Mouse (Mus musculus): ENCODE results near the gene Fam43a. TPM values are rescaled to one million over a fixed set of nuclear protein-coding genes. Genes with fewer than 3 reads are reported as not detected.

The Fam43a gene
- polyA plus RNA-seq, 1 experiment from 2014 or later, result 13.9 TPM

DNA sequence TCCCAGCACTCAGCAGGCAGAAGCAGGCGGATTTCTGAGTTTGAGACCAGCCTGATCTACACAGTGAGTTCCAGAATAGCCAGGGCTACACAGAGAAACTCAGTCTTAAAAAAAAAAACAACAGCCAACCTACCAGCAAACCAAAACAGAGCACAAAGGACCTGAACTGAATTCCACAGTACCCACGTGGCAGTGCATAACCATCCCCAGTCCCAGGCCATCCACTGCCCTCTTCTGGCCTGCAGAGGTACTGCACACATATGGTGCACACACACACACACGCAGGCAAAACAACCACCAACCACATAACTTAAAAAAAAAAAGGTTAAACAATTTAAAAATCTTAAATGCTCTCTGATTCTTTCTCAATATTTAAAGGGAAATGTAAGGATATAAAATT is 42.7 kb downstream of the Fam43a start:
- Histone ChIP-seq H3K4me3 (no peak overlapping the region), H3K9me3 (peaks cover 4% of the 10 kb centered on the region; the same call in 1 of the 2 replicates), H3K36me3 (no peaks in the 10 kb centered on the region), H3K4me1 (peaks cover 3% of the 10 kb centered on the region; the same call in 1 of the 2 replicates), H3K9ac (no peak overlapping the region), H3K27ac (no peak overlapping the region), H3K27me3 (no peaks in the 10 kb centered on the region), H3K4me2 (replicated peaks) (no peak overlapping the region)
- ATAC-seq (ENCODE audit: low FRiP score, low read depth), result no peak
- 82% methylated on average over 3 of the region's 3 CpGs for WGBS

DNA sequence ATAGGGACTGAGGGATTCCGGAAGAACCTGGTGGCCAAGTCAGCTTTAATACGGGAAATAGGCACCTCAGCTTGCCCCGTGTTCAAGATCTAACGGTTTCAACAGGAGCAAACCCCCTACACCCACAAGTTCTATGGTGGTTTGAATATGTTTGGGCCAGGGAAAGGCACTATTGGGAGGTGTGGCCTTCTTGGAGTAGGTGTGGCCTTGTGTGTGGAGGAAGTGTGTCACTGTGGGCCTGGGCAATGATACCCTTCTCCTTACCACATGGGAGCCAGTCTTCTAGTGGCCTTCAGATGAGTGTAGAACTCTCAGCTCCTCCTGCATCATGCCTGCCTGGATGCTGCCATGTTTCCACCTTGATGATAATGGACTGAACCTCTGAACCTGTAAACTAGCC is 45.5 kb downstream of the Fam43a start:
- Histone ChIP-seq H3K27ac (no peak overlapping the region), H3K4me2 (replicated peaks) (no peak overlapping the region), H3K4me3 (no peak overlapping the region), H3K27me3 (no peaks in the 10 kb centered on the region), H3K9ac (no peak overlapping the region), H3K9me3 (peaks cover 8% of the 10 kb centered on the region; the same call in 1 of the 2 replicates), H3K4me1 (peaks cover 3% of the 10 kb centered on the region; the same call in 1 of the 2 replicates), H3K36me3 (no peaks in the 10 kb centered on the region)
- WGBS, result 97% methylated on average over 4 of the region's 4 CpGs
- ATAC-seq (ENCODE audit: low FRiP score, low read depth), result no peak

DNA sequence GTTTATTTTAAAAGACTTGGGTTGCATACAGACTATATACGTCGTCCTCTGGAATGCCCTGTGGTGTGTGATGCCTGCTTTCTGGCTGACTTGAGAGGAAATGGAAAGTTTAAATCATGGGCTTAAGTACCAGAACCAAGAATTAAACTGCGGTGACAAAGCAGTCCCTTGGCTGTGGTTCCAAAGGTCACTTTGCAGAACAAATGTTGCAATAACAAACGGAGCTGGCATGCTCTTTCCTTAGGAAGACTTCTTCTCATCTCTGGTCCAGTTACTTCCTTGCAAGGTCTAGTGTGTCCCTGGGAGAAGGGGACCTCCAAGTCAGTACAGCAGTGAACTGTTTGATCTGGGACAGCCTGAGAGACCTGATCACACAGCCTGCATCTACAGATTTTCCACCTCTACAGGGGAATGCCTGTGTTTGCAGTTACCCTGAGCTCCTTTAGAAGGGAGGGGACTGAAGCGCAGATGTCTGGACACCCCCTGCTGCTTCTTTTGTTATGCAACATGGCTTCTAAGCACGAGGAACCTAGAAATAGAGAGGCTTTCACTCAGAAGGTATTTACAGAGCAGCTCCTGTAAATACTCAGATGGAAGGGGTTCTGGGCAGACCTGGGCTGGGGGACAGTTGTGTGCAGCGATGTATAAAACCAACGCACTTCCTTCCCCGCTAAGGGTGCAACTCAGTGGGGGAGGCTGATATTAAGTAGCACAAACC is 46.5 kb downstream of the Fam43a start:
- no peak overlapping the region for H3K27ac ChIP-seq
- no peaks in the 10 kb centered on the region for H3K36me3 ChIP-seq
- H3K4me2 ChIP-seq (replicated peaks), result no peak overlapping the region
- H3K4me3 ChIP-seq, result no peak overlapping the region
- H3K9me3 ChIP-seq, result peaks cover 8% of the 10 kb centered on the region; the same call in 1 of the 2 replicates
- H3K9ac ChIP-seq, result no peak overlapping the region
- no peak for ATAC-seq (ENCODE audit: low FRiP score, low read depth)
- 36% methylated on average over 9 of the region's 9 CpGs for WGBS
- no peaks in the 10 kb centered on the region for H3K27me3 ChIP-seq
- peaks cover 3% of the 10 kb centered on the region; the same call in 1 of the 2 replicates for H3K4me1 ChIP-seq

DNA sequence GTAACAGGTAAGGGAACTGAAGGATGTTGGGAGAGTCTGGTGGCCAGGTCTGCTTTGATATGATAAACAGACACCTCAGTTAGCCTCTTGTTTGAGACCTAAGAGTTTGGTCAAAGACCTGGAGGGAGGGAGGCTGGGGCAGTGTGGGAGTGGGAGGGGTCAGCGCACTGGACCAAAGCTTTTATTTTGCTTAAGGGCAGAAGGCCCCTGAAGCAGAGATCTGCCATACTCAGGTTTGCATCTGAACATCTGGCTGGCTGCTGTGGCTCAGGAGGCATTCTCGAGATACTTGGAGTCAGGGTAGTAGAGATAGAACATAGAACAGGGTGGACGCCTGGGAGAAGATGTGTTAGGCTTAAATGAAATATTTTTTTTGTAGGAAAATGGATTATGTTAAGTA is 47.3 kb downstream of the Fam43a start:
- no peak overlapping the region for H3K27ac ChIP-seq
- no peak overlapping the region for H3K4me2 ChIP-seq (replicated peaks)
- no peaks in the 10 kb centered on the region for H3K27me3 ChIP-seq
- peaks cover 3% of the 10 kb centered on the region; the same call in 1 of the 2 replicates for H3K4me1 ChIP-seq
- 72% methylated on average over 3 of the region's 3 CpGs for WGBS
- H3K36me3 ChIP-seq, result no peaks in the 10 kb centered on the region
- peaks cover 8% of the 10 kb centered on the region; the same call in 1 of the 2 replicates for H3K9me3 ChIP-seq
- no peak overlapping the region for H3K4me3 ChIP-seq
- no peak overlapping the region for H3K9ac ChIP-seq
- ATAC-seq (ENCODE audit: low FRiP score, low read depth), result no peak

DNA sequence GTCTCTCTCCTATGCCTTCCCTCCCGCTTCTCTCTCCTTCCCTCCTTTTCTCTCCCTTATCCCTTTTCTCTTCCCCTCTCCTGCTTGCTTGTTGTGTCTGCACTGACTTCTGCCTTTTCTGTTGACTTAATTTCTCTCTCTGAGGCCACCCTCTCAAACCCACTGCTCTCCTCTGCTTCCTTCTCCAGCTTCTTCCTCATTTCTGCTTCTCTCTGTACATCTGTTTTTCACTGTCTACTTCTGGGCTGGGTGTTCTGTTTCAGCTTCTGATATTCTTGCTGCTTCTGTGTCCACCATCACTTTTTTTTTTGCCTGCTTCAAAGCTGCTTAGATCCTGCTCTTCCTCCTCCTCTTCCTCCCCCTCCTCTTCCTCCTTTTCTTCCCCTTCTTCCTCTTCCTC is 51.8 kb downstream of the Fam43a start:
- no peak for ATAC-seq (ENCODE audit: low FRiP score, low read depth)
- H3K4me2 ChIP-seq (replicated peaks), result no peak overlapping the region
- no peak overlapping the region for H3K9ac ChIP-seq
- H3K4me3 ChIP-seq, result no peak overlapping the region
- no peaks in the 10 kb centered on the region for H3K36me3 ChIP-seq
- H3K9me3 ChIP-seq, result peaks cover 4% of the 10 kb centered on the region; the same call in 1 of the 2 replicates
- 0 out of 2 replicates have a peak, but pooled peaks cover 3% of the 10 kb centered on the region for H3K4me1 ChIP-seq
- 86% methylated on average over 1 of the region's 1 CpGs for WGBS
- H3K27me3 ChIP-seq, result no peaks in the 10 kb centered on the region
- H3K27ac ChIP-seq, result no peak overlapping the region

Other genes starting within 250 kb of the Fam43a start
- 9.4 and 9.5 TPM in 2 replicates for gene Atp13a3, start 193.7 kb upstream of the Fam43a start, polyA plus RNA-seq (2015; fragmentation: Nextera tagmentation; extraction: Ambion mirVana)
- 26.0 and 29.2 TPM in 2 replicates for gene Tmem44, start 48.9 kb upstream of the Fam43a start, polyA plus RNA-seq (2015; fragmentation: Nextera tagmentation; extraction: Ambion mirVana)
- gene Lsg1, start 12.1 kb upstream of the Fam43a start, polyA plus RNA-seq (2015; fragmentation: Nextera tagmentation; extraction: Ambion mirVana), result 75.7 and 81.8 TPM in 2 replicates

All from limb, embryonic 13.5 days (tissue).